Mouse (Mus musculus): ENCODE data around the gene Gzmn. TPM values are rescaled to one million over a fixed set of nuclear protein-coding genes. Genes with fewer than 3 reads are reported as not detected.
A peak's percentile ranks its signal among the peaks of the same experiment; 100 is the strongest.
"Not testable (repeated sequence)": the region's sequence is repeated elsewhere in the genome, so short reads cannot be mapped to it uniquely, and the experiment has no call there.

Gene Gzmn
- polyA plus RNA-seq (2014; fragmentation: Nextera tagmentation; extraction: Ambion mirVana) = not detected in 2 replicates

DNA sequence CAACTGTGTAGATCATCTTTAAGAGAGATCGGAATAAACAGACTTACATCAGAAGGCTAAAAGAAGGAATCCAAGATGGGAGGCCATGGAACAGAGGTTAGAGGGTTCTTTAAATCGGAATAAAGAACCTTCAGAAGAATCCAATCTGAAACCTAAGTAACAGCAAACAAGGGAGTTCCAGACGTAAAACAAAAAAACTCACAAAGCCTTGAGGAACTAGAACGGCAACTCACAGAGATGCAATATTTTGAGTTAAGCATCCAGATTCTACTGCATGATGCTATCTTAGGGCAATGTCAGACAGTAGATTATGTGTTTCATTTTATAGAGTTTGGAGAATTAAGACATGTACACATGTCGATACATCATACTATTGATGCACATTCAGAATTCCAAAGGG is at the start of gene Gzmn:
TSS of gene Gzmn (minus strand) at position 101 of the 400 bp plus-strand sequence.
- Histone ChIP-seq H3K27ac (ENCODE audit: low read depth, low read length) (no peak within 1 kb of the TSS), H3K9ac (ENCODE audit: low read depth, low read length) (no peak within 1 kb of the TSS), H3K36me3 (ENCODE audit: control insufficient read depth, insufficient read depth, low read length) (no peaks in the 10 kb centered on the region), H3K4me2 (replicated peaks; ENCODE audit: low read depth, low read length) (no peak within 1 kb of the TSS), H3K4me3 (ENCODE audit: low read depth, low read length) (no peak within 1 kb of the TSS), H3K27me3 (ENCODE audit: control insufficient read depth, insufficient read depth, low read length) (no peaks in the 10 kb centered on the region), H3K9me3 (ENCODE audit: control insufficient read depth, low read length) (no peaks in the 10 kb centered on the region), H3K4me1 (replicated peaks; ENCODE audit: control insufficient read depth, insufficient read depth, low read length) (no peaks in the 10 kb centered on the region)
- DNase-seq (ENCODE audit: low spot score) = no peak
- no peak for ATAC-seq (ENCODE audit: low FRiP score)
- 90% methylated on average over 5 of the region's 5 CpGs for WGBS

DNA sequence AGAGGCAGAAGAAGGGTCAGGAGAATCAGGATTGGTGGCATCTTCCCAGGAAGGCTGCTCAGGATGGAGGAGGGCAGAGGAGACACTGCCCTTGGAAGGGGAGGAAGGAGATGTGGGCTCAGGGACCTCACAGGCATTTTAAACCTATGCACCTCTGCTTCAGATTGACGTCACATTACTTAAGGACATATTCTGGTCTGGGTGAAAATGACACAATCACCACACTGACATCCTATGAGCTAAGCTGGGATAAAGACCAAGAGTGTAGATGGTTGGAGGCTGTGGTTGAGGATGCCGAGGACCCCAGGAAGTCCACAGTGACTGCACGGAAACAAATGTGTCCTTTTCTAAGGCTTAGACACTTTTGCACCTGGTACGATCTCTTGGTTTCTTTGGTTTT is 36.9 kb upstream of the Gzmn start, which contains the start of gene Gzmf:
TSS of gene Gzmf (minus strand) at position 101 of the 400 bp plus-strand sequence.
- Histone ChIP-seq H3K27ac (ENCODE audit: low read depth, low read length) (no peak within 1 kb of the TSS), H3K36me3 (ENCODE audit: control insufficient read depth, insufficient read depth, low read length) (no peaks in the 10 kb centered on the region), H3K9ac (ENCODE audit: low read depth, low read length) (no peak within 1 kb of the TSS), H3K4me1 (replicated peaks; ENCODE audit: control insufficient read depth, insufficient read depth, low read length) (no peaks in the 10 kb centered on the region), H3K27me3 (ENCODE audit: control insufficient read depth, insufficient read depth, low read length) (no peaks in the 10 kb centered on the region), H3K4me2 (replicated peaks; ENCODE audit: low read depth, low read length) (no peak within 1 kb of the TSS), H3K9me3 (ENCODE audit: control insufficient read depth, low read length) (no peaks in the 10 kb centered on the region), H3K4me3 (ENCODE audit: low read depth, low read length) (no peak within 1 kb of the TSS)
- no peak for DNase-seq (ENCODE audit: low spot score)
- no peak for ATAC-seq (ENCODE audit: low FRiP score)
- WGBS = 87% methylated on average over 4 of the region's 4 CpGs

DNA sequence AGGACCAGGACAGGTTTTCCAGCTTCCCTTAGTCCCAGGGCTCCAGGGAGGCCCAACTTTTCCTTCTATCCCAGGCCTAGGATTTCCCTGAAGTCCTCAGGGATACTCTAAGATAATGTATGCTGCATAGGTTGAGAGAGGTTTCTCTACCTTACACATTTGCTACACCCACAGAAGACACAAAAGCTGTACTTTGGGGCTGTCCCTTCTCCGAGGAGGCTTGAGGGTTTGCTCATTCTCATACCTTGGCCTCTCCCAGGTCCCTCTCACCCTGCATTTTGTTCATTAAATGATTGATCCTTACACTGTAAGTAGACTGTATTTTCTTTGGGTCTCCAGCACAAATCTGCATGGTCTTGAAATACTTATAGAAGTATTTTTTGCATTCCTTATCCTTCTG is 31.2 kb upstream of the Gzmn start:
- H3K4me2 ChIP-seq (replicated peaks; ENCODE audit: low read depth, low read length) = no peak overlapping the region
- 95% methylated on average over 1 of the region's 1 CpGs for WGBS
- DNase-seq (ENCODE audit: low spot score) = no peak
- no peaks in the 10 kb centered on the region for H3K9me3 ChIP-seq (ENCODE audit: control insufficient read depth, low read length)
- no peak for ATAC-seq (ENCODE audit: low FRiP score)
- no peak overlapping the region for H3K4me3 ChIP-seq (ENCODE audit: low read depth, low read length)
- H3K36me3 ChIP-seq (ENCODE audit: control insufficient read depth, insufficient read depth, low read length) = no peaks in the 10 kb centered on the region
- H3K9ac ChIP-seq (ENCODE audit: low read depth, low read length) = no peak overlapping the region
- H3K4me1 ChIP-seq (replicated peaks; ENCODE audit: control insufficient read depth, insufficient read depth, low read length) = no peaks in the 10 kb centered on the region
- H3K27ac ChIP-seq (ENCODE audit: low read depth, low read length) = no peak overlapping the region
- H3K27me3 ChIP-seq (ENCODE audit: control insufficient read depth, insufficient read depth, low read length) = no peaks in the 10 kb centered on the region

DNA sequence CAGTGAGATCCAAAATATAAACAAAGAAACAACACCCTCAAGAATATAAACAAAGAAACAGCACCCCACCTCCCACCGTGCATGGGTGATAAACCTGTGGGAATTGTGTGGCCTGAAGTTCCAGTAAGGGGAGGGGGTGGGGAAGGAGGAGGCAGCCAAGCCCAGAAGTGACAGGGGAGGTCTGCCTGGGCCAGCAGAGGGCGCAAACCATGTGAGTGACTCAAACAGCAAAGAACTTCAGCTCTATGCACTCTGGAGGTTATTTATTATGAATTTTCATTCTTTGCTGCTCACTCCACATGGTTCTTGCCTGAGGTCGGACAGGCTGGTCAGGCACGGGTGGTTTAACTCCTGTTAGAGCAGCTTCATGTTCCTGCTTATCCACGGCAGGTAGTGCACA is 30.6 kb upstream of the Gzmn start:
- H3K4me3 ChIP-seq (ENCODE audit: low read depth, low read length); H3K9me3 ChIP-seq (ENCODE audit: control insufficient read depth, low read length); H3K27me3 ChIP-seq (ENCODE audit: control insufficient read depth, insufficient read depth, low read length); H3K4me2 ChIP-seq (replicated peaks; ENCODE audit: low read depth, low read length); H3K9ac ChIP-seq (ENCODE audit: low read depth, low read length); ATAC-seq (ENCODE audit: low FRiP score); H3K27ac ChIP-seq (ENCODE audit: low read depth, low read length); H3K4me1 ChIP-seq (replicated peaks; ENCODE audit: control insufficient read depth, insufficient read depth, low read length); H3K36me3 ChIP-seq (ENCODE audit: control insufficient read depth, insufficient read depth, low read length): not testable (repeated sequence)
- DNase-seq (ENCODE audit: low spot score) = peak; percentile 68
- WGBS = 40% methylated on average over 5 of the region's 5 CpGs

DNA sequence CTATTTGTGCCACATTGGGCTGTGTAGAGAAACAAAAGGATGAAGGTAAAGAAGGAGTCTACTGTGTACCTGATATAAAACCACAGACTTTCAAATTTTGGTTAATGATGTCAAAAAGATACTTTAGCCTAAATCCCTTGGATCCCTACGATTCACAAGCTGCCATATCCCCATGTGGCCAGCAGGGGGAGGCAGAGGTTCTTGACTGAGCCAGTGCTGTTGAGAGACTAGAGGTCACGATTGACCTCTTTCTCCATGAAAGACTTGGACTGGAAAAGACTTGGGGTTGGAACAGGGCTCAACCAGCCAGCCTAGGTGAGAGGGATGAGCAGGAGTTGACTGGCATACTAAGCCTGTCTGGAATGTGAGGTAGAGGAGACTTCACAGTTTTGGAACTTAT is 29.6 kb upstream of the Gzmn start:
- 16% methylated on average over 2 of the region's 2 CpGs for WGBS
- DNase-seq (ENCODE audit: low spot score) (peak; percentile 78), ATAC-seq (ENCODE audit: low FRiP score) (no peak)
- Histone ChIP-seq H3K4me3 (ENCODE audit: low read depth, low read length) (no peak overlapping the region), H3K9me3 (ENCODE audit: control insufficient read depth, low read length) (no peaks in the 10 kb centered on the region), H3K36me3 (ENCODE audit: control insufficient read depth, insufficient read depth, low read length) (no peaks in the 10 kb centered on the region), H3K27ac (ENCODE audit: low read depth, low read length) (no peak overlapping the region), H3K4me2 (replicated peaks; ENCODE audit: low read depth, low read length) (no peak overlapping the region), H3K9ac (ENCODE audit: low read depth, low read length) (no peak overlapping the region), H3K4me1 (replicated peaks; ENCODE audit: control insufficient read depth, insufficient read depth, low read length) (no peaks in the 10 kb centered on the region), H3K27me3 (ENCODE audit: control insufficient read depth, insufficient read depth, low read length) (no peaks in the 10 kb centered on the region)

DNA sequence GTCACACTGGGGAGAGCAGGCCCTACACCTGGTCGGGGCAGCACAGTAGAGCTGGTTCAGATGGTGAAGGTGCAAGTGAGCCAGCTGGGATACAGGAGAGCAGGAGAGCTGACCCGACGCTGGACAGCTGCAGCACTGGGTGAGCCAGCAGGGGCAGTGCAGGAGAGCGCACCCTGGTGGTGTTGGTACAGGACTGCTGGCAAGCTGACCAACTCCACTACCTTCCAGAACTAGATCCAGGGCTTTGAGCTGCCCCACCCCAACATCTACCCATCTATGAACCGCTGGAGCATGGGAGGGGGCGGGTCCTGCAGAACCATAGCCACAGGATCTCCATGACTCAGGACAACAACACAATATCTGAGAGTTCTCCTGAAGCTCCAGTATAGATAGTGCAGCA is 12.5 kb upstream of the Gzmn start:
- H3K9ac ChIP-seq (ENCODE audit: low read depth, low read length) = no peak overlapping the region
- no peak overlapping the region for H3K4me3 ChIP-seq (ENCODE audit: low read depth, low read length)
- H3K36me3 ChIP-seq (ENCODE audit: control insufficient read depth, insufficient read depth, low read length) = no peaks in the 10 kb centered on the region
- WGBS = 58% methylated on average over 6 of the region's 6 CpGs
- H3K4me2 ChIP-seq (replicated peaks; ENCODE audit: low read depth, low read length) = no peak overlapping the region
- ATAC-seq (ENCODE audit: low FRiP score) (no peak), DNase-seq (ENCODE audit: low spot score) (no peak)
- no peaks in the 10 kb centered on the region for H3K27me3 ChIP-seq (ENCODE audit: control insufficient read depth, insufficient read depth, low read length)
- H3K9me3 ChIP-seq (ENCODE audit: control insufficient read depth, low read length) = no peaks in the 10 kb centered on the region
- no peak overlapping the region for H3K27ac ChIP-seq (ENCODE audit: low read depth, low read length)
- H3K4me1 ChIP-seq (replicated peaks; ENCODE audit: control insufficient read depth, insufficient read depth, low read length) = no peaks in the 10 kb centered on the region

DNA sequence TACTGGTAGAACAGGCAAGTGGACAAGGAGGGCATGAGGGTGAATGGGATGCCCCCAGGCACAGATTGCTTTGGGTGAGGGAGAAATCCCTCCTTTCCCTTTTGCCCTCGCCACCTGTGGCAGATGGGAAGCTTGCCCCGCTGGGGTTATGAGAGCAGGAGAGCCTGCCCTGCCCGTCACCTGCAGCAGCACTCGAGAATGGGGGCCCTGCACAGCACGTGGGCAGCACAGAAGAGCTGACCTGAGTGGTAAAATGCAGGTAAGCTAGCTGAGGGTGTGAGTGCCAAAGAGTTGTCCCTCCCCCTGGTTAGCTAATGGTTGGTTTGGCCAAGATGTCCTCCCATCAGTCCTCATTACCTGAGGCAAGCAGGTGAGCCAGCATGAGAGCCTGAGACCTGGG is 12.1 kb upstream of the Gzmn start:
- Histone ChIP-seq H3K9me3 (ENCODE audit: control insufficient read depth, low read length) (no peaks in the 10 kb centered on the region), H3K27me3 (ENCODE audit: control insufficient read depth, insufficient read depth, low read length) (no peaks in the 10 kb centered on the region), H3K9ac (ENCODE audit: low read depth, low read length) (no peak overlapping the region), H3K4me2 (replicated peaks; ENCODE audit: low read depth, low read length) (no peak overlapping the region), H3K4me3 (ENCODE audit: low read depth, low read length) (no peak overlapping the region), H3K27ac (ENCODE audit: low read depth, low read length) (no peak overlapping the region), H3K36me3 (ENCODE audit: control insufficient read depth, insufficient read depth, low read length) (no peaks in the 10 kb centered on the region), H3K4me1 (replicated peaks; ENCODE audit: control insufficient read depth, insufficient read depth, low read length) (no peaks in the 10 kb centered on the region)
- 76% methylated on average over 5 of the region's 5 CpGs for WGBS
- ATAC-seq (ENCODE audit: low FRiP score) = no peak
- DNase-seq (ENCODE audit: low spot score) = no peak

DNA sequence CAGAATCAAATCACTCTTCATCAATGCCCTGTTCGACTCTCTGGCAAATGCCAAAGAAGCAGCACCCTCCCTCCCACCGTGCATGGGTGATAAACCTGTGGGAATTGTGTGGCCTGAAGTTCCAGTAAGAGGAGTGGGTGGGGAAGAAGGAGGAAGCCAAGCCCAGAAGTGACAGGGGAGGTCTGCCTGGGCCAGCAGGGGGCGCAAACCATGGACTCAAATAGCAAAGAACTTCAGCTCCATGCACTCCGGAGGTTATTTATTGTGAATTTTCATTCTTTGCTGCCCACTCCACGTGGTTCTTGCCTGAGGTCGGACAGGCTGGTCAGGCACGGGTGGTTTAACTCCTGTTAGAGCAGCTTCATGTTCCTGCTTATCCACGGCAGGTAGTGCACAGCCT is 3.3 kb upstream of the Gzmn start:
- not testable (repeated sequence) for ATAC-seq (ENCODE audit: low FRiP score); H3K9ac ChIP-seq (ENCODE audit: low read depth, low read length); H3K4me1 ChIP-seq (replicated peaks; ENCODE audit: control insufficient read depth, insufficient read depth, low read length); H3K27ac ChIP-seq (ENCODE audit: low read depth, low read length); H3K4me2 ChIP-seq (replicated peaks; ENCODE audit: low read depth, low read length); H3K4me3 ChIP-seq (ENCODE audit: low read depth, low read length); H3K27me3 ChIP-seq (ENCODE audit: control insufficient read depth, insufficient read depth, low read length); H3K36me3 ChIP-seq (ENCODE audit: control insufficient read depth, insufficient read depth, low read length); H3K9me3 ChIP-seq (ENCODE audit: control insufficient read depth, low read length)
- DNase-seq (ENCODE audit: low spot score) = peak; percentile 75
- WGBS = 29% methylated on average over 8 of the region's 8 CpGs

DNA sequence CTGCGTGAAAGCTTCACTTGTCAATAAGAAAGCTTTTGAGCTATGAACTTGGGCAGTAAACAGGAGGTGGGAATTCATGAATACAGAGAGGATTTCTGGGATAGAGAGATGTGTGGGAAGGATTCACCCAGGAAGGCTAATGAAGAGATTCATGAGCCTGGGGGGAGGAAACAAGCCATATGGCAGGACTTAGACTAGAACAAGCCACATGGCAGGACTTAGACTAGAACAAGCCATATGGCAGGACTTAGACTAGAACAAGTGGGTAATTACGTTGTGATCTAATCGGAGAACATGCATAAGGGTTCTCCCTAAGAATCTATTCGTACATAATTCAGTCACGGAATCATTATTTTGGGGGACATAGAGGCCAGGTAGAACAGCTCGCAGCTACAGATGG is 1.0 kb downstream of the Gzmn start:
- Histone ChIP-seq H3K9me3 (ENCODE audit: control insufficient read depth, low read length) (no peaks in the 10 kb centered on the region), H3K27me3 (ENCODE audit: control insufficient read depth, insufficient read depth, low read length) (no peaks in the 10 kb centered on the region), H3K4me2 (replicated peaks; ENCODE audit: low read depth, low read length) (no peak overlapping the region), H3K9ac (ENCODE audit: low read depth, low read length) (no peak overlapping the region), H3K4me3 (ENCODE audit: low read depth, low read length) (no peak overlapping the region), H3K36me3 (ENCODE audit: control insufficient read depth, insufficient read depth, low read length) (no peaks in the 10 kb centered on the region), H3K27ac (ENCODE audit: low read depth, low read length) (no peak overlapping the region), H3K4me1 (replicated peaks; ENCODE audit: control insufficient read depth, insufficient read depth, low read length) (no peaks in the 10 kb centered on the region)
- 91% methylated on average over 6 of the region's 6 CpGs for WGBS
- ATAC-seq (ENCODE audit: low FRiP score) = no peak
- DNase-seq (ENCODE audit: low spot score) = no peak
